Mouse (Mus musculus) cerebellum, adult 2 months (tissue): ENCODE measurements around the gene Zbtb20. TPM values are rescaled to one million over a fixed set of nuclear protein-coding genes. Genes with fewer than 3 reads are reported as not detected.

Experiments used
- DNase-seq, 2 experiments: peaks; one replicate each; pipeline ENCODE4 v3.0.0; 2021
- H3K27ac ChIP-seq: fragments of 200-500 bp; 2 replicates; pipeline ENCODE4 v1.5.1; 2012; ENCODE audit warnings: low read length, control low read depth, inconsistent platforms; ENCODE audit not compliant: insufficient read depth
- H3K27me3 ChIP-seq: fragments of 200-500 bp; 2 replicates; pipeline ENCODE4 v1.6.1; 2012; ENCODE audit warnings: inconsistent platforms, mild to moderate bottlenecking, low read length, moderate library complexity; ENCODE audit not compliant: control insufficient read depth, insufficient read depth
- H3K4me1 ChIP-seq: fragments of 200-500 bp; 2 replicates; pipeline ENCODE4 v1.6.1; 2011; ENCODE audit warnings: low read length; ENCODE audit not compliant: control insufficient read depth, insufficient read depth
- H3K4me3 ChIP-seq: fragments of 200-500 bp; replicated peaks from 2 replicates; pipeline ENCODE3; 2011; ENCODE audit warnings: mild to moderate bottlenecking, low read depth, low read length, control low read depth; ENCODE audit not compliant: insufficient read depth
- CTCF ChIP-seq: fragments of 200-500 bp; IDR thresholded peaks from 2 replicates; pipeline ENCODE4 v1.5.1; 2011; ENCODE audit warnings: low read depth, mild to moderate bottlenecking, control low read depth, low read length, moderate library complexity, borderline replicate concordance; ENCODE audit not compliant: insufficient read depth
- POLR2A ChIP-seq: fragments of 200-500 bp; IDR thresholded peaks from 2 replicates; pipeline ENCODE4 v1.6.1; 2011; ENCODE audit warnings: low read length, control low read depth, borderline replicate concordance; ENCODE audit not compliant: insufficient read depth
- WGBS: fragments of 180-500 bp; shearing (Covaris S2); methylation state at CpG from one replicate; pipeline ENCODE4 v1.1.7; 2018; 5-methylcytosine and 5-hydroxymethylcytosine counted together
- polyA plus RNA-seq: library from polyadenylated mRNA; depleted of rRNA; stranded (reverse); fragments of >200 nt; gene quantifications from 2 replicates; pipeline ENCODE4 v1.2.3, GENCODE M21; 2012

The Zbtb20 gene
- polyA plus RNA-seq, 1 experiment = 25.2 TPM

DNA sequence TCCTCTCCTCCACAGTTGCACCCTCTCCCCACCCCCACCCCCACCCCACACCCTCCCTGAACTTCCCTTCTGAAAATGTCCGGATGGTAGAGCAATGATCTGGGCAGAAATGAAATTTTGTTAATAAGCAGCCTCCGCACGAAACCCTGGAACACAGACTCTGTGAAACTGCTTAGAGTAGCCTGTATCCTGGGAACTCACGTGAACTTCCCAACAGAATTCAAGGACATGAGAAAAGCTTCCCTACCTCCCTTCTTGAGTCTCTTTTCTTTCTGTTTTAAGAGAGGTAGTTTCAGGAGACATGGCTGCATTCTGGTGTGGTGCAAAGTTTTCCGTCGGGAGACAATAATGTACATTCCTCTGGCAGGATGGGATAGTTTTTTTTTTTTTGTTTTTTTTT, 487.6 kb downstream of the Zbtb20 start:
- no peak for TF ChIP-seq CTCF
- TF ChIP-seq POLR2A = no peak
- no peak overlapping the region for H3K27ac ChIP-seq
- 74% methylated on average over 6 of the region's 6 CpGs for WGBS
- H3K4me3 ChIP-seq = no peak overlapping the region
- H3K27me3 ChIP-seq = no peaks in the 10 kb centered on the region
- DNase-seq = no peak
- H3K4me1 ChIP-seq = peaks cover 10% of the 10 kb centered on the region

DNA sequence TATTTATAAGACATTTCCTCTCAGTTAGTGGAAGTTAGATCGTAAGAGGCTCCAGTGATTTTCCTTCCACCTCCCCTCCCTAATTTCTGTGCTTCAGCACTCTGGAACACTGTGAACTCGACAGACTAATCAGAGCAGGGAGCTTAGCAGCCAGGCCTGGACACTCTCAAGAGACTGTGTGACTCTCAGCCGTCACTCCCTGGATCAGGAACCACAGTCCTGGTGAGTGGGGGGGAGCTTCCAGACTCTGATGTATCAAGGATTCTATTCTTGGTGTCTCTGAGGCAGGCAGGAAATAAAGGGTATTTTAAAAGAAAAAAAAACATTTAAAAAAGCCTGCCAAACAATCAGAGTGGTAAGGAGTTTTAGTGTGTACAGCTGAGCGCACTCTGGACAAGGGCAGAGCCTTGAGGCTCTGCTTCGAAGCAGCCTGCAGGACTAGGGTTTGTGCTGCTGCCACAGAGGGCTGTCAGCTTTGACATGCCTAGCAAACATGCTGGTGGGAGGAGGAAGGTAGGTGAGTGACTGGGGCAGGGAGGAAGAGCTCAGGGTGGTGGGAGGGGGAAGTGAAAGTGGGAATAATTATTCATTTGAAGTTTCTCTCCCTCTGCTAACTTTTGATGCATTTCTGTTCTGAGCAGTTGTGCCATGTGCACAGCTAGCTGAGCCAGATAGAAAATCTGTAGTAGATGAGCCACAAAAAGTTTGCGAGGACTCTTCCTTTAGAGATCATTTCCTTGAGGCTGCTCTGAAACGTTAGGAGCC, 488.3 kb downstream of the Zbtb20 start:
- no peaks in the 10 kb centered on the region for H3K27me3 ChIP-seq
- H3K4me3 ChIP-seq = no peak overlapping the region
- peaks cover 10% of the 10 kb centered on the region for H3K4me1 ChIP-seq
- TF ChIP-seq POLR2A = no peak
- TF ChIP-seq CTCF = no peak
- peak in 1 of 2 experiments; percentile 27 for DNase-seq
- WGBS = 60% methylated on average over 7 of the region's 7 CpGs
- H3K27ac ChIP-seq = peak overlapping the region; percentile 47; the same call in 1 of the 2 replicates

GRCm38 (mm10) chr16:43364516-43364910, 488.8 kb downstream of the Zbtb20 start:
- no peak for DNase-seq
- Histone ChIP-seq H3K4me3 (no peak overlapping the region), H3K27me3 (no peaks in the 10 kb centered on the region), H3K27ac (no peak overlapping the region), H3K4me1 (peaks cover 9% of the 10 kb centered on the region)
- TF ChIP-seq CTCF = no peak
- no peak for TF ChIP-seq POLR2A
- 91% methylated on average over 6 of the region's 6 CpGs for WGBS

DNA sequence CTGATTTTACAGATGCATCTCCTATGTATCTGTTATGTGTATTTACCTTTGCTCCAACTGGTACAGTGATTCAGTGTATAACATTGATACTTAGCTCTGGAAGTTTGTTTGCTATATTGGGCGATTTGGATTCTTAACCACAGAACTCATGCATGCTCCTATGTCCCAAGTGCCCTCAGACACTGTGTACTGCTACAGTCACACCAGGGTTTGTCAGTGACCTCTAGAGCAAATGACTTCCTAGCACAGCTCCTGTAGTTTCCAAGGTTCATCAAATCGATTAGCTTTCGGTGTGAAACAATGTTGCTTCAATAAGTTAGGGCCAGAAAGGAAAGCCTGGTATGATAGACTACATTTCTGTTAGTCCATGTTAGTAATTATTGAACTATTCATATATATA, 489.6 kb downstream of the Zbtb20 start:
- no peak for DNase-seq
- Histone ChIP-seq H3K27me3 (no peaks in the 10 kb centered on the region), H3K4me1 (peaks cover 5% of the 10 kb centered on the region), H3K4me3 (no peak overlapping the region), H3K27ac (no peak overlapping the region)
- TF ChIP-seq CTCF = no peak
- TF ChIP-seq POLR2A = no peak
- WGBS = 90% methylated on average over 3 of the region's 3 CpGs

GRCm38 (mm10) chr16:43370496-43371020, 494.9 kb downstream of the Zbtb20 start:
- 86% methylated on average over 3 of the region's 3 CpGs for WGBS
- no peak for TF ChIP-seq CTCF
- TF ChIP-seq POLR2A = no peak
- no peak for DNase-seq

DNA sequence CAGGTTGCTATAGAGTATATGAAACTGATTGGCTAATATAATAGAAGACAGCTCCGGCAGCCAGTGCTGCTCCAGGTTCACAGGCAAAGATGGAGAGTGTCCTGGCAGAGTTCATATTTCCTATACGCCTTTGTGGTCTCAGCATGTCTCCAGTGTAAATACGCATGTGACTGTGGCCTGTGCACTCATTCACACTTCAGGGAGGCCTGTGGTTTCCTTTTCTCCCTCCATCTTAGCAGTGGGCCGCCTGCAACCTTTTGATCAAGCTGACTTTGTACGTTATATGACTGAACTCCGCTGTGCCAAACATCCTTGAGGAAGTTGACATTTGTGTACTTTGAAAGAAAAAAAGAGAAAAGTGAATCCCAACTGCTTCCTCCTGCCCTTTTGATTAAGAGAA, 501.1 kb downstream of the Zbtb20 start:
- no peaks in the 10 kb centered on the region for H3K27me3 ChIP-seq
- no peak overlapping the region for H3K27ac ChIP-seq
- no peak overlapping the region for H3K4me3 ChIP-seq
- no peak for DNase-seq
- TF ChIP-seq POLR2A = no peak
- no peak for TF ChIP-seq CTCF
- no peaks in the 10 kb centered on the region for H3K4me1 ChIP-seq
- 77% methylated on average over 6 of the region's 6 CpGs for WGBS

More at GRCm38 (mm10) chr16:43370496-43371020, 494.9 kb downstream of the Zbtb20 start:
- H3K27ac ChIP-seq = no peak overlapping the region
- H3K27me3 ChIP-seq = no peaks in the 10 kb centered on the region
- H3K4me1 ChIP-seq = no peaks in the 10 kb centered on the region; the same call in 1 of the 2 replicates
- no peak overlapping the region for H3K4me3 ChIP-seq

GRCm38 (mm10) chr16:43379351-43380325, 504.0 kb downstream of the Zbtb20 start:
- DNase-seq = no peak
- WGBS = 96% methylated on average over 7 of the region's 7 CpGs
- Histone ChIP-seq H3K4me1 (no peaks in the 10 kb centered on the region), H3K27me3 (no peaks in the 10 kb centered on the region), H3K4me3 (no peak overlapping the region), H3K27ac (no peak overlapping the region)
- no peak for TF ChIP-seq CTCF

- H3K27ac ChIP-seq = no peak overlapping the region
- 92% methylated on average over 2 of the region's 2 CpGs for WGBS
- no peaks in the 10 kb centered on the region for H3K4me1 ChIP-seq
- H3K4me3 ChIP-seq = no peak overlapping the region
- TF ChIP-seq CTCF (no peak), POLR2A (no peak)
- no peaks in the 10 kb centered on the region for H3K27me3 ChIP-seq
- DNase-seq = no peak
Observed at GRCm38 (mm10) chr16:43381183-43381582, 505.5 kb downstream of the Zbtb20 start.
